Mouse (Mus musculus) lung, embryonic 15.5 days (tissue): ENCODE data around the gene Mettl27. TPM values are rescaled to one million over a fixed set of nuclear protein-coding genes. Genes with fewer than 3 reads are reported as not detected.
"Not testable (repeated sequence)": the region's sequence is repeated elsewhere in the genome, so short reads cannot be mapped to it uniquely, and the experiment has no call there.

Experiments
- ATAC-seq: fragments of 200-750 bp; cut with Nextera tagmentation; 2 replicates; pipeline ENCODE4 v1.8.0; 2017; ENCODE audit warnings: moderate number of reproducible peaks, borderline replicate concordance; ENCODE audit not compliant: low FRiP score, low TSS enrichment; ENCODE audit errors: extremely low read depth
- H3K27ac ChIP-seq: fragments of 300-500 bp; sonication (generic); 2 replicates; pipeline ENCODE4 v1.5.1; 2015; ENCODE audit warnings: moderate library complexity, mild to moderate bottlenecking, inconsistent platforms
- H3K27me3 ChIP-seq: fragments of 300-500 bp; sonication (generic); 2 replicates; pipeline ENCODE4 v1.6.1; 2015; ENCODE audit warnings: inconsistent platforms
- H3K36me3 ChIP-seq: fragments of 300-500 bp; sonication (generic); 2 replicates; pipeline ENCODE4 v1.6.1; 2015; ENCODE audit warnings: inconsistent platforms
- H3K4me1 ChIP-seq: fragments of 300-500 bp; sonication (generic); 2 replicates; pipeline ENCODE4 v1.6.1; 2015; ENCODE audit warnings: inconsistent platforms
- H3K4me2 ChIP-seq: fragments of 300-500 bp; sonication (generic); 2 replicates; pipeline ENCODE4 v1.6.1; 2015; ENCODE audit warnings: inconsistent platforms, mild to moderate bottlenecking, moderate library complexity
- H3K4me3 ChIP-seq: fragments of 300-500 bp; sonication (generic); 2 replicates; pipeline ENCODE4 v1.5.1; 2015; ENCODE audit warnings: mild to moderate bottlenecking, inconsistent platforms
- H3K9ac ChIP-seq: fragments of 300-500 bp; sonication (generic); 2 replicates; pipeline ENCODE4 v1.6.1; 2015; ENCODE audit warnings: inconsistent platforms
- H3K9me3 ChIP-seq: fragments of 300-500 bp; sonication (generic); 2 replicates; pipeline ENCODE4 v1.6.1; 2016; ENCODE audit warnings: inconsistent platforms
- WGBS: fragments of 180-500 bp; shearing (Covaris S2); methylation state at CpG from one replicate; pipeline ENCODE4 v1.1.7; 2015; 5-methylcytosine and 5-hydroxymethylcytosine counted together
- polyA plus RNA-seq: library from polyadenylated mRNA; unstranded; fragments of >200 nt; fragmentation: Nextera tagmentation; extraction: Ambion mirVana; gene quantifications from 2 replicates; pipeline ENCODE4 v1.2.1, GENCODE M21; 2015

Gene Mettl27
- polyA plus RNA-seq, 1 experiment from 2014 or later: 24.7 TPM

DNA sequence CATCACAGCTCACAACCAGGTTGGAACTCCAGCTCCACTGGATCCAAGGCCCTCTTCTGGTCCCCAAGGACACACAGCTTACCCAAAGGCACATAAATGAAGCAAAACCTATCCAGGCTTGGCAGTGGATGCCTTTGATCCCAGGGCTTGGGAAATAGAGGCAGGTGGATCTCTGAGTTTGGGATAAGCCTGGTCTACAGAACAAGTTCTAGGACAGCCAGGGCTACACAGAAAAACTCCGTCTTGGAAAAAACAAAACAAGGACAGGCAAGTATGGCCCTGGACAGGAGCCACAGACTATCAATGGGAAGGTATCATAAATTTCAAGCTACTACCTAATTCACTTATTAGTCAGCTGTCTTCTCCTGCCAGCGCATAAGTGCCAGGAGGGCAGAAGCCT, 29.4 kb downstream of the Mettl27 start:
- no peak for ATAC-seq
- H3K27ac ChIP-seq: no peak overlapping the region
- WGBS: 89% methylated on average over 2 of the region's 2 CpGs

DNA sequence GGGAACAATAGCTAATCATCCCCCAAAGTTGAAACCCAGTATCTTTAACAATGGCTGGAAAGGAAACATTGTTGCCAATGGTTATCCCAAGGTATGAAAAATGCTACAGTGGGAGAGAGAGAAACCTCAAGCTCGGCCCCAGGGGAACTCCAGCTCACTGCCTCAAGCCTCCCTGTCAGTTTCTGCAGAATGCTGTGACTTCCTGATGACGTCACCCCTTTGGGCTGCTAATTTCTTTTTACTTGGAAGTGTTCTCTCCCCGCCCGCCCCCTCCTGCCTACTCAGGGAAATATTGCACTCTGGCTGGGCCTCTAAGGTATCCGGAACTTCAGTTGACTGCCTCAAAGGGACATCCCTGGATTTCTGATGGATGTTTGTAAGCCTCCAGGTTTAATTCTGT, 31.4 kb downstream of the Mettl27 start:
- Histone ChIP-seq H3K4me3 (no peak overlapping the region), H3K4me1 (peaks cover 35% of the 10 kb centered on the region), H3K9me3 (no peaks in the 10 kb centered on the region), H3K9ac (no peak overlapping the region), H3K27ac (no peak overlapping the region), H3K36me3 (no peaks in the 10 kb centered on the region), H3K4me2 (no peak overlapping the region), H3K27me3 (peaks cover 10% of the 10 kb centered on the region; the same call in 1 of the 2 replicates)
- 13% methylated on average over 5 of the region's 5 CpGs for WGBS
- no peak for ATAC-seq

More for the DNA sequence above, 29.4 kb downstream of the Mettl27 start:
- H3K4me3 ChIP-seq: no peak overlapping the region
- no peak overlapping the region for H3K4me2 ChIP-seq
- peaks cover 21% of the 10 kb centered on the region for H3K4me1 ChIP-seq
- no peaks in the 10 kb centered on the region for H3K27me3 ChIP-seq
- no peaks in the 10 kb centered on the region for H3K36me3 ChIP-seq
- no peak overlapping the region for H3K9ac ChIP-seq
- H3K9me3 ChIP-seq: no peaks in the 10 kb centered on the region

GRCm38 (mm10) chr5:134964655-134965054, 32.5 kb downstream of the Mettl27 start:
- H3K4me1 ChIP-seq: peaks cover 35% of the 10 kb centered on the region
- H3K4me2 ChIP-seq, H3K36me3 ChIP-seq, H3K4me3 ChIP-seq, H3K27ac ChIP-seq, H3K9me3 ChIP-seq, ATAC-seq, H3K27me3 ChIP-seq, H3K9ac ChIP-seq: not testable (repeated sequence)

DNA sequence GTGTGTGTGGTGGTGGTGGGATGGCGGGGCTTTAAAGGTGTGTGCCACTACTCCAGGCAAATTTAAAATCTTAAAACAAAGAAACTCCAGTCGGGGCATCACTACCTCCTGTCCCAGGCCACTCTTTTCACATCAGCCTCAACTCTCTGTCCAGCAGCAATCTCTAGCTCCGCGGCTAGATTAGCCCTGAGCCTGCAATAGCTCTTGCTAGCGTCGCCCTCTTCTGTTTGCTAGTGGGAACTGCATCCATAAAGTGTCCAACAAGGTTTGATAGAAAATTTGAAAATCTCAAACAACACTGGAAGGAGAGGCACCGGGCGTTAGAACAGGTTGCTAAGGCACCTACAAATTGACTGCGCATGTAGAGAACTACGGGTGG, 33.3 kb downstream of the Mettl27 start:
- H3K4me1 ChIP-seq: peaks cover 34% of the 10 kb centered on the region
- no peaks in the 10 kb centered on the region for H3K9me3 ChIP-seq
- H3K4me3 ChIP-seq: peak overlapping the region; percentile 20
- ATAC-seq: no peak
- H3K27me3 ChIP-seq: peaks cover 10% of the 10 kb centered on the region; the same call in 1 of the 2 replicates
- H3K9ac ChIP-seq: no peak overlapping the region
- peak overlapping the region; percentile 88 for H3K27ac ChIP-seq
- WGBS: 4% methylated on average over 10 of the region's 10 CpGs
- peak overlapping the region; percentile 57 for H3K4me2 ChIP-seq
- H3K36me3 ChIP-seq: no peaks in the 10 kb centered on the region

DNA sequence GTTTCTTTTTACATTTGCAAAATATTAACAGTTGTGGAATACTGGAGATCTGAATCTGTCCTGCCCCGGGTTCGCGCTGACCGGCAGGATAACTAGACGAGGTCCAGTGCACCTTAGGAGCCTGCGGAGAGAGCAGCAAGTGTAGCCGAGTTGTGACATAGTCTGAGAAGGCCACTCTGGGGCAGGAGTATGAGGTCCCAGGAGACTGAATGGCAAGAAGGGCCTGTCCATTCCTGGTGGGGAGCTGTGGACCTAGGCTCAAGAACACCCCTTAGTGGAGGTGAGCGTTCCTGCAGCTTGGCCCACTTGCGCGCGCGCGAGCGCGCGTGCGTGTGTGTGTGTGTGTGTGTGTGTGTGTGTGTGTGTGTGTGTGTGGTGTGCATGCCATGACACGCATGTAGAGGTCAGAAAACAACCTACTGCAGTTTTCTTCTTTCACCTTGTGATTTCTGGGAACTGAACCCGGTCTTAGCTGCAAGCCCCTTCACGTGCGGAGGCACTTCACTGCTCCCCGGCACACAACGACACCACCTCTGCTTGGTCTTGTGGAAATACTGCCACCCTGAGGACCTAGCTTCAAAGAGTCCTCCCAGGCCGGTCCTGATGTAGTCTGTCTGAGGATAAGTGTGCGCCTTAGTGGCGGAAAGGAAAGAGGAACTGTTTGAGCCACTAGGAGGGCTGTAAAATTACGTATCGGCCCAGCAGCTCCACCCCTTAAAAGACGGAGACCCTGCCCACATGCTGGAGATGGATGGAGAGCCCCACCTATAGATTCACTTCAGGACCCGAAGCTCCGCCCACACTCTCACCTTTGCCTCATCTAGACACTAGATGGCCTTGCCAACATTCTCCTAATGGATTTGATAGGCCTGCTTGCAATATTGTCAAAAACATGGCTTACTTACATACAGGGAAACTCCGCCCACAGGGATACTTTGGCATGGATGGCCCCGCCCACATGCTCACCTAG, 34.0 kb downstream of the Mettl27 start:
- Histone ChIP-seq H3K4me1 (peaks cover 35% of the 10 kb centered on the region), H3K27me3 (peaks cover 10% of the 10 kb centered on the region; the same call in 1 of the 2 replicates), H3K4me2 (peak overlapping the region; percentile 57), H3K36me3 (no peaks in the 10 kb centered on the region), H3K9me3 (no peaks in the 10 kb centered on the region), H3K9ac (0 out of 2 replicates have a peak overlapping the region, but pooled peaks have one; percentile 23), H3K27ac (peak overlapping the region; percentile 88), H3K4me3 (peak overlapping the region; percentile 20)
- ATAC-seq: peak; percentile 75
- WGBS: 5% methylated on average over 26 of the region's 33 CpGs

DNA sequence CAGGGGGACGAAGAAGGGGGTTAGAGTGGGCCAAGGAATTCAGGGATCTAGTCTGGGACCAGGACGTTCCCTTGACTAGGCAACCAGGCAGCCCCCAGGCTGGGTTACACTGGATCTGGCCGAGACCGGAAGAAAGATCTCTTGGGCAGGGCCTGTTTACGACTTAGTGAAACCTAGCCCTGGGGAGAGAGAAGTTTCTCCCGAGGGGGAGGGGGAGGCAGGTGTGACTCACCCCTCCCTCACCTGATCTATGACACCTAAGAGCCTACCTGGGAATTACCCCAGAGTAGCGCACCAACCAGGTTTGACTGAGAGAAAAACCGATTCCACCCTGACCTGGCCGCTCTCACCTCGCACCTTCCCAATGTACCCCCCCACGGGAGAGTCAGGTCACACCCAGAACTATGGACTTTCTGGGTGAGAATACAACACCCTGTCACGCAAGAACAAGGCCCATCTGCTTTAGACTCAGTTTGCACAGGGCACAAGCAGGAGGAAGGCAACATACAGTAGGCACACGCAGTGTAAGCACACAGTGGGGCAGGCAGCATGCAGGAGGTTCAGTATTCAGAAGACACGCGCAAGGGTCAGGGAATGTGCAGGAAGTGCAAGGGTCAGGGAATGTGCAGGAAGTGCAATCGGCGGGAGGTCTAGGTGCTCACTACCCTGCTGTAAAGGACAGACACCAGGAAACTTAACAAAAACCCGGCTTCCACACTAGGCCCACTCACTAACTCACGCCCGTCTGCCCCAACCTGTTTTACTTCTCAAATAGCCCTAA, 35.2 kb downstream of the Mettl27 start:
- no peak for ATAC-seq
- Histone ChIP-seq H3K4me2 (no peak overlapping the region), H3K9ac (no peak overlapping the region), H3K4me1 (peaks cover 37% of the 10 kb centered on the region), H3K36me3 (no peaks in the 10 kb centered on the region), H3K27me3 (peaks cover 10% of the 10 kb centered on the region; the same call in 1 of the 2 replicates), H3K9me3 (no peaks in the 10 kb centered on the region), H3K4me3 (no peak overlapping the region), H3K27ac (peak overlapping the region; percentile 88)
- WGBS: 50% methylated on average over 20 of the region's 20 CpGs

DNA sequence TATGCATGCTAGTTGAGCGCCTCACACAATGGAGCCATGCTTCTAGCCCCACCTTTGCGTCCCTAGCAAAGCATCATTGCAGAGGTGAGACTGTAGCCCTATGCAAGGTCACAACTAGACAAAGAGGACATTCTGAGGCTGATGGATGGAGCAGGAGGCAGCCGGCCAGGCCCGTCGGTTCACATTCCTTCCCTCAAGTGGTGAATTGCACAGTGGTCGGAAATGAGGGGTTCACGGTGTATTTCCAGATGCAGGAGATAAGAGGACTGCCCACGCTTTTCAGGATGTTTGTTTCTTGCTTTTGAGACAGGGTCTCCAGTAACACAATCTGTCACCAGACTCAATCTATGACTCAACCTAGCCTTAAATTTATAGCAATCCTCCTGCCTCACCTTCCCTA, 38.5 kb downstream of the Mettl27 start:
- no peak for ATAC-seq
- Histone ChIP-seq H3K4me3 (no peak overlapping the region), H3K4me1 (peaks cover 44% of the 10 kb centered on the region), H3K36me3 (no peaks in the 10 kb centered on the region), H3K27ac (peak overlapping the region; percentile 64), H3K9me3 (no peaks in the 10 kb centered on the region), H3K9ac (no peak overlapping the region), H3K4me2 (no peak overlapping the region), H3K27me3 (peaks cover 10% of the 10 kb centered on the region; the same call in 1 of the 2 replicates)
- 32% methylated on average over 8 of the region's 8 CpGs for WGBS

DNA sequence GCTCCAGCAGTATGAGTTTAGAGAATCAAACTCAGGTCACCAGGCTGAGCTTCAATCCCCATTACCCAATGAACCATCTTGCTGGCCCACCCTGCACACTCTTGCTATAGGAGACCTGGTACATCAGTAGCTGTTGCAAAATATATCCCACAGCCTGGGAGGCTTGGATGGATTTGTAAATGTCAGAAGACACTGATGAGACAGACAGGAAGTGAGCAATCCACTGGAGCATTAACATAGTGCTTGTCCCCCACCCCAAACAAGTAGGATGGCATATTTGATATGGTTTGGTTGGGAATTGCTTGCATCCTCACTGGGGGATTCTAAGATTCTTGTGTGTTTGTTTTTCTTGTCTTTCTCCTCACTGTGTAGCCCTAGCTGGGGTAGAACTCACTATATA, 40.9 kb downstream of the Mettl27 start:
- peak overlapping the region; percentile 84 for H3K27ac ChIP-seq
- no peaks in the 10 kb centered on the region for H3K36me3 ChIP-seq
- no peak for ATAC-seq
- no peak overlapping the region for H3K9ac ChIP-seq
- H3K27me3 ChIP-seq: no peaks in the 10 kb centered on the region
- H3K4me1 ChIP-seq: peaks cover 24% of the 10 kb centered on the region
- no peak overlapping the region for H3K4me2 ChIP-seq
- no peak overlapping the region for H3K4me3 ChIP-seq
- H3K9me3 ChIP-seq: no peaks in the 10 kb centered on the region

DNA sequence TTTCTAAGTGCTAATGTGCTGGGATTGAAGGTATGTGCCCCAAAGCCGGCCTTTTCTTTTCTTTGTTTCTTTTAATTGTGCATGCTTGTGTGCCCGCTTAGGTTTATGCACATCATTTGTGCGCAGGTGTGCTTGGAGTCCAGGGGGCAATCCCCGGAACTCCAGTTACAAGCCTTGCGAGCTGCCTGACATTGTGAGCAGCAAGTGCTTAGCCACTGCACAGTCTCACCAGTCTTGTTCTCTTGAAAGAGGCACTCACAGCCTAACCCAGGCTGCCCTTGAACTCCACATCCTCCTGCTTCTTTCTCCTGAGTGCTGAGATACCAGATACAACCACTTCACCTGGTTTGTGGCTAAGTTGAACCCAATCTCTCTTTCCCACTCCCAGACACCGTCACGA, 41.4 kb downstream of the Mettl27 start:
- 62% methylated on average over 7 of the region's 7 CpGs for WGBS
- Histone ChIP-seq H3K9ac (no peak overlapping the region), H3K36me3 (no peaks in the 10 kb centered on the region), H3K27me3 (no peaks in the 10 kb centered on the region), H3K4me2 (0 out of 2 replicates have a peak overlapping the region, but pooled peaks have one; percentile 13), H3K9me3 (no peaks in the 10 kb centered on the region), H3K4me3 (no peak overlapping the region), H3K4me1 (peaks cover 23% of the 10 kb centered on the region), H3K27ac (peak overlapping the region; percentile 84)
- 0 out of 2 replicates have a peak, but pooled peaks have one; percentile 15 for ATAC-seq

- no peak overlapping the region for H3K9ac ChIP-seq
- H3K4me2 ChIP-seq: 0 out of 2 replicates have a peak overlapping the region, but pooled peaks have one; percentile 13
- H3K27ac ChIP-seq: peak overlapping the region; percentile 84
- no peaks in the 10 kb centered on the region for H3K36me3 ChIP-seq
- no peaks in the 10 kb centered on the region for H3K27me3 ChIP-seq
- H3K9me3 ChIP-seq: no peaks in the 10 kb centered on the region
- WGBS: 5% methylated on average over 7 of the region's 7 CpGs
- H3K4me1 ChIP-seq: peaks cover 23% of the 10 kb centered on the region
- no peak overlapping the region for H3K4me3 ChIP-seq
- peak; percentile 69 for ATAC-seq
Measured at GRCm38 (mm10) chr5:134974294-134974693, 42.1 kb downstream of the Mettl27 start.

DNA sequence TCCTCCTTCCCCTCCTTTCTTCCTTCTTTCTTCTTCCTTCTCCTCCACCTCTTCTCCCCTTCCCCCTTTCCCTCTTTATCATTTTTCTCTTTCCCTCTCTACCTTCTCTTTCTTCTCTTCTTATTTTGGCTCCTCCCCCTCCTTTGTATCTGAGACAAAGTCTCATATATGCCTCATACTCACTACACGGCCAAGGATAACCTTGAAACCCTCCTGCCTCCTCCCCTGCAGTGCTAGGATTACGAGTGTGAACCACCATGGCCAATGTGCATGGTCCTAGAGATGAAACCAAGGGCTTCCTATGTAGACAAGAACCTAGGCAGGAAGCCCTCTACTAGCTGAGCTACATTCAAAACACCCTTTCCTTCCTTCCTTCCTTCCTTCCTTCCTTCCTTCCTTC, 42.8 kb downstream of the Mettl27 start:
- Histone ChIP-seq H3K27me3 (no peaks in the 10 kb centered on the region), H3K4me2 (no peak overlapping the region), H3K9me3 (no peaks in the 10 kb centered on the region), H3K36me3 (no peaks in the 10 kb centered on the region), H3K9ac (no peak overlapping the region), H3K27ac (peak overlapping the region; percentile 84), H3K4me1 (peaks cover 23% of the 10 kb centered on the region), H3K4me3 (no peak overlapping the region)
- no peak for ATAC-seq
- WGBS: 32% methylated on average over 2 of the region's 2 CpGs

- Histone ChIP-seq H3K9me3 (no peaks in the 10 kb centered on the region), H3K27ac (no peak overlapping the region), H3K36me3 (no peaks in the 10 kb centered on the region), H3K4me3 (no peak overlapping the region), H3K4me2 (no peak overlapping the region), H3K9ac (no peak overlapping the region), H3K27me3 (no peaks in the 10 kb centered on the region), H3K4me1 (peaks cover 18% of the 10 kb centered on the region)
- WGBS: 74% methylated on average over 2 of the region's 2 CpGs
- ATAC-seq: no peak
Measured at GRCm38 (mm10) chr5:134976164-134976563, 44.0 kb downstream of the Mettl27 start.
